Mouse (Mus musculus) heart, embryonic 12.5 days (tissue): ENCODE results near the gene Pxdn. TPM values are rescaled to one million over a fixed set of nuclear protein-coding genes. Genes with fewer than 3 reads are reported as not detected.

Experiments used
- ATAC-seq: fragments of 200-750 bp; cut with Nextera tagmentation; 2 replicates; pipeline ENCODE4 v1.8.0; 2017; ENCODE audit warnings: moderate TSS enrichment, moderate library complexity; ENCODE audit not compliant: insufficient number of reproducible peaks, low FRiP score
- H3K27ac ChIP-seq: fragments of 300-500 bp; sonication (generic); 2 replicates; pipeline ENCODE4 v1.5.1; 2016; ENCODE audit warnings: mild to moderate bottlenecking, moderate library complexity; ENCODE audit not compliant: poor library complexity, severe bottlenecking
- H3K27me3 ChIP-seq: fragments of 300-500 bp; sonication (generic); replicated peaks from 2 replicates; pipeline ENCODE4 v1.6.1; 2016; ENCODE audit warnings: mild to moderate bottlenecking, moderate library complexity
- H3K36me3 ChIP-seq: fragments of 300-500 bp; sonication (generic); 2 replicates; pipeline ENCODE4 v1.6.1; 2016; ENCODE audit warnings: mild to moderate bottlenecking, moderate library complexity
- H3K4me1 ChIP-seq: fragments of 300-500 bp; sonication (generic); replicated peaks from 2 replicates; pipeline ENCODE4 v1.6.1; 2016; ENCODE audit warnings: mild to moderate bottlenecking
- H3K4me2 ChIP-seq: fragments of 300-500 bp; sonication (generic); 2 replicates; pipeline ENCODE4 v1.6.1; 2016; ENCODE audit warnings: mild to moderate bottlenecking, moderate library complexity
- H3K4me3 ChIP-seq: fragments of 300-500 bp; sonication (generic); 2 replicates; pipeline ENCODE4 v1.5.1; 2016; ENCODE audit warnings: mild to moderate bottlenecking
- H3K9ac ChIP-seq: fragments of 300-500 bp; sonication (generic); 2 replicates; pipeline ENCODE4 v1.6.1; 2016; ENCODE audit warnings: mild to moderate bottlenecking, moderate library complexity
- H3K9me3 ChIP-seq: fragments of 300-500 bp; sonication (generic); replicated peaks from 2 replicates; pipeline ENCODE4 v1.6.1; 2016; ENCODE audit warnings: mild to moderate bottlenecking, moderate library complexity
- WGBS: fragments of 180-500 bp; shearing (Covaris S2); methylation state at CpG from one replicate; pipeline ENCODE4 v1.1.7; 2016; 5-methylcytosine and 5-hydroxymethylcytosine counted together
- polyA plus RNA-seq: library from polyadenylated mRNA; unstranded; fragments of >200 nt; fragmentation: Nextera tagmentation; extraction: Ambion mirVana; gene quantifications from 2 replicates; pipeline ENCODE4 v1.2.1, GENCODE M21; 2016

Gene Pxdn
- polyA plus RNA-seq, 1 experiment from 2014 or later, result 125 TPM

GRCm38 (mm10) chr12:30023491-30023890, 86.1 kb downstream of the Pxdn start:
- no peak overlapping the region for H3K9ac ChIP-seq
- H3K36me3 ChIP-seq, result peaks cover 16% of the 10 kb centered on the region; the same call in 1 of the 2 replicates
- 49% methylated on average over 3 of the region's 3 CpGs for WGBS
- no peak overlapping the region for H3K27ac ChIP-seq
- ATAC-seq, result no peak
- H3K9me3 ChIP-seq, result no peaks in the 10 kb centered on the region
- no peak overlapping the region for H3K4me3 ChIP-seq
- H3K4me1 ChIP-seq, result no peaks in the 10 kb centered on the region
- no peak overlapping the region for H3K4me2 ChIP-seq
- no peaks in the 10 kb centered on the region for H3K27me3 ChIP-seq

GRCm38 (mm10) chr12:30024264-30024825, 86.9 kb downstream of the Pxdn start:
- H3K4me2 ChIP-seq, result no peak overlapping the region
- H3K36me3 ChIP-seq, result peaks cover 9% of the 10 kb centered on the region; the same call in 1 of the 2 replicates
- no peaks in the 10 kb centered on the region for H3K27me3 ChIP-seq
- no peaks in the 10 kb centered on the region for H3K9me3 ChIP-seq
- H3K9ac ChIP-seq, result no peak overlapping the region
- no peak overlapping the region for H3K4me3 ChIP-seq
- 45% methylated on average over 2 of the region's 2 CpGs for WGBS
- H3K27ac ChIP-seq, result no peak overlapping the region
- no peak for ATAC-seq
- H3K4me1 ChIP-seq, result no peaks in the 10 kb centered on the region

GRCm38 (mm10) chr12:30027721-30028340, 90.4 kb downstream of the Pxdn start:
- Histone ChIP-seq H3K9ac (no peak overlapping the region), H3K4me1 (no peaks in the 10 kb centered on the region), H3K9me3 (no peaks in the 10 kb centered on the region), H3K36me3 (peaks cover 1% of the 10 kb centered on the region; the same call in 1 of the 2 replicates), H3K4me2 (no peak overlapping the region), H3K27me3 (no peaks in the 10 kb centered on the region), H3K27ac (no peak overlapping the region), H3K4me3 (no peak overlapping the region)
- WGBS, result 67% methylated on average over 3 of the region's 3 CpGs
- ATAC-seq, result no peak

GRCm38 (mm10) chr12:30029111-30029510, 91.7 kb downstream of the Pxdn start:
- Histone ChIP-seq H3K4me3 (no peak overlapping the region), H3K9me3 (no peaks in the 10 kb centered on the region), H3K27me3 (no peaks in the 10 kb centered on the region), H3K4me2 (no peak overlapping the region), H3K27ac (no peak overlapping the region), H3K4me1 (no peaks in the 10 kb centered on the region), H3K9ac (no peak overlapping the region), H3K36me3 (no peaks in the 10 kb centered on the region)
- 81% methylated on average over 1 of the region's 1 CpGs for WGBS
- no peak for ATAC-seq

GRCm38 (mm10) chr12:30030571-30030970, 93.2 kb downstream of the Pxdn start:
- Histone ChIP-seq H3K27me3 (no peaks in the 10 kb centered on the region), H3K9ac (no peak overlapping the region), H3K9me3 (no peaks in the 10 kb centered on the region), H3K4me2 (no peak overlapping the region), H3K4me3 (no peak overlapping the region), H3K36me3 (no peaks in the 10 kb centered on the region), H3K4me1 (no peaks in the 10 kb centered on the region), H3K27ac (no peak overlapping the region)
- WGBS, result 63% methylated on average over 5 of the region's 5 CpGs
- ATAC-seq, result no peak

GRCm38 (mm10) chr12:30034681-30035080, 97.3 kb downstream of the Pxdn start:
- Histone ChIP-seq H3K4me2 (no peak overlapping the region), H3K27ac (no peak overlapping the region), H3K36me3 (no peaks in the 10 kb centered on the region), H3K4me3 (no peak overlapping the region), H3K4me1 (0 out of 2 replicates have a peak, but pooled peaks cover 4% of the 10 kb centered on the region), H3K9ac (no peak overlapping the region), H3K27me3 (no peaks in the 10 kb centered on the region), H3K9me3 (no peaks in the 10 kb centered on the region)
- 85% methylated on average over 5 of the region's 5 CpGs for WGBS
- ATAC-seq, result no peak

- no peak for ATAC-seq
- 0 out of 2 replicates have a peak, but pooled peaks cover 6% of the 10 kb centered on the region for H3K4me1 ChIP-seq
- 50% methylated on average over 1 of the region's 1 CpGs for WGBS
- H3K9me3 ChIP-seq, result no peaks in the 10 kb centered on the region
- no peak overlapping the region for H3K4me2 ChIP-seq
- no peaks in the 10 kb centered on the region for H3K36me3 ChIP-seq
- no peak overlapping the region for H3K4me3 ChIP-seq
- no peak overlapping the region for H3K9ac ChIP-seq
- no peaks in the 10 kb centered on the region for H3K27me3 ChIP-seq
- no peak overlapping the region for H3K27ac ChIP-seq
Observed at GRCm38 (mm10) chr12:30035406-30035805, 98.0 kb downstream of the Pxdn start.

- Histone ChIP-seq H3K4me3 (no peak overlapping the region), H3K27me3 (no peaks in the 10 kb centered on the region), H3K4me2 (no peak overlapping the region), H3K9ac (no peak overlapping the region), H3K36me3 (no peaks in the 10 kb centered on the region), H3K4me1 (0 out of 2 replicates have a peak, but pooled peaks cover 6% of the 10 kb centered on the region), H3K27ac (no peak overlapping the region), H3K9me3 (no peaks in the 10 kb centered on the region)
- ATAC-seq, result no peak
Observed at GRCm38 (mm10) chr12:30035841-30036568, 98.6 kb downstream of the Pxdn start.

- Histone ChIP-seq H3K4me1 (0 out of 2 replicates have a peak, but pooled peaks cover 6% of the 10 kb centered on the region), H3K27ac (no peak overlapping the region), H3K4me3 (no peak overlapping the region), H3K9ac (no peak overlapping the region), H3K9me3 (no peaks in the 10 kb centered on the region), H3K27me3 (no peaks in the 10 kb centered on the region), H3K36me3 (no peaks in the 10 kb centered on the region), H3K4me2 (no peak overlapping the region)
- ATAC-seq, result no peak
- 72% methylated on average over 4 of the region's 4 CpGs for WGBS
Observed at GRCm38 (mm10) chr12:30036569-30037055, 99.2 kb downstream of the Pxdn start.

GRCm38 (mm10) chr12:30039565-30039964, 102.2 kb downstream of the Pxdn start:
- H3K27me3 ChIP-seq, result 0 out of 2 replicates have a peak, but pooled peaks cover 3% of the 10 kb centered on the region
- H3K4me2 ChIP-seq, result no peak overlapping the region
- no peak overlapping the region for H3K9ac ChIP-seq
- no peaks in the 10 kb centered on the region for H3K36me3 ChIP-seq
- 37% methylated on average over 4 of the region's 4 CpGs for WGBS
- H3K4me3 ChIP-seq, result no peak overlapping the region
- ATAC-seq, result no peak
- no peaks in the 10 kb centered on the region for H3K9me3 ChIP-seq
- 0 out of 2 replicates have a peak, but pooled peaks cover 6% of the 10 kb centered on the region for H3K4me1 ChIP-seq
- H3K27ac ChIP-seq, result no peak overlapping the region

GRCm38 (mm10) chr12:30040150-30040549, 102.7 kb downstream of the Pxdn start:
- no peak overlapping the region for H3K9ac ChIP-seq
- H3K9me3 ChIP-seq, result no peaks in the 10 kb centered on the region
- no peaks in the 10 kb centered on the region for H3K36me3 ChIP-seq
- 0 out of 2 replicates have a peak, but pooled peaks cover 6% of the 10 kb centered on the region for H3K4me1 ChIP-seq
- no peak for ATAC-seq
- no peak overlapping the region for H3K4me3 ChIP-seq
- 21% methylated on average over 4 of the region's 4 CpGs for WGBS
- no peak overlapping the region for H3K27ac ChIP-seq
- H3K27me3 ChIP-seq, result 0 out of 2 replicates have a peak, but pooled peaks cover 4% of the 10 kb centered on the region
- no peak overlapping the region for H3K4me2 ChIP-seq
